Mouse (Mus musculus) layer of hippocampus, adult 8-10 months (tissue): ENCODE data around the gene AC109138.7. TPM values are rescaled to one million over a fixed set of nuclear protein-coding genes. Genes with fewer than 3 reads are reported as not detected.
A peak's percentile ranks its signal among the peaks of the same experiment; 100 is the strongest.

Experiments
- DNase-seq, 2 experiments: peaks; one replicate each; pipeline ENCODE4 v3.0.0; 2022; ENCODE audit warnings: low spot score in 2 of 2
- total RNA-seq, 4 experiments: library from RNA; stranded (reverse); gene quantifications; 2 replicates each; pipeline ENCODE4 v1.2.4; 2022

AC109138.7 gene
- total RNA-seq, 4 experiments from 2014 or later, result not detected

GRCm38 (mm10) chr19:4217140-4217539 is 3.0 kb downstream of the AC109138.7 start:
- no peak for DNase-seq

GRCm38 (mm10) chr19:4217855-4218254 is 3.7 kb downstream of the AC109138.7 start:
- no peak for DNase-seq

- no peak for DNase-seq
Measured at GRCm38 (mm10) chr19:4218293-4218692, 4.1 kb downstream of the AC109138.7 start.

- no peak for DNase-seq
Measured at GRCm38 (mm10) chr19:4218784-4219183, 4.6 kb downstream of the AC109138.7 start.

GRCm38 (mm10) chr19:4219943-4220342 is 5.8 kb downstream of the AC109138.7 start:
- no peak for DNase-seq

GRCm38 (mm10) chr19:4220416-4220815 is 6.3 kb downstream of the AC109138.7 start:
- no peak for DNase-seq

GRCm38 (mm10) chr19:4220957-4221743 is 7.0 kb downstream of the AC109138.7 start:
- no peak for DNase-seq

GRCm38 (mm10) chr19:4222165-4222564 is 8.0 kb downstream of the AC109138.7 start:
- DNase-seq, result no peak

- DNase-seq, result no peak
Measured at GRCm38 (mm10) chr19:4226779-4227178, 12.6 kb downstream of the AC109138.7 start.

- DNase-seq, result no peak
Measured at GRCm38 (mm10) chr19:4227446-4227845, 13.3 kb downstream of the AC109138.7 start.

- peak; percentile 60 to 71 for DNase-seq
Measured at GRCm38 (mm10) chr19:4227894-4228678, 13.9 kb downstream of the AC109138.7 start.

GRCm38 (mm10) chr19:4228891-4229290 is 14.7 kb downstream of the AC109138.7 start:
- DNase-seq, result no peak

GRCm38 (mm10) chr19:4229451-4230076 is 15.4 kb downstream of the AC109138.7 start:
- no peak for DNase-seq

GRCm38 (mm10) chr19:4230415-4230814 is 16.3 kb downstream of the AC109138.7 start:
- DNase-seq, result no peak

GRCm38 (mm10) chr19:4231253-4232185 is 17.4 kb downstream of the AC109138.7 start, which contains the start of gene Pold4:
Gene Pold4, plus strand, starts transcription at chr19:4231899.
- peak; percentile 97 for DNase-seq

- DNase-seq, result peak in 1 of 2 experiments; percentile 45
Measured at GRCm38 (mm10) chr19:4232186-4232572, 18.0 kb downstream of the AC109138.7 start.

- DNase-seq, result no peak
Measured at GRCm38 (mm10) chr19:4232651-4233050, 18.5 kb downstream of the AC109138.7 start.

GRCm38 (mm10) chr19:4234548-4234947 is 20.4 kb downstream of the AC109138.7 start:
- DNase-seq, result no peak

- no peak for DNase-seq
Measured at GRCm38 (mm10) chr19:4240247-4240668, 26.1 kb downstream of the AC109138.7 start.

- no peak for DNase-seq
Measured at GRCm38 (mm10) chr19:4242416-4242815, 28.3 kb downstream of the AC109138.7 start.

- DNase-seq, result no peak
Measured at GRCm38 (mm10) chr19:4244775-4245174, 30.6 kb downstream of the AC109138.7 start.
